Mouse (Mus musculus) layer of hippocampus, adult 9-10 months (tissue): ENCODE data around the gene Myrip.

ENCODE experiments used
- DNase-seq: peaks from one replicate; pipeline ENCODE4 v3.0.0; 2022; ENCODE audit warnings: low spot score

Gene Myrip

GRCm38 (mm10) chr9:120338172-120338571, 36.9 kb downstream of the Myrip start:
- DNase-seq, result no peak

GRCm38 (mm10) chr9:120339975-120340695, 38.8 kb downstream of the Myrip start:
- DNase-seq, result no peak

- DNase-seq, result no peak
Measured at GRCm38 (mm10) chr9:120343123-120343790, 41.9 kb downstream of the Myrip start.

GRCm38 (mm10) chr9:120345651-120346151, 44.4 kb downstream of the Myrip start:
- no peak for DNase-seq

- peak; percentile 52 for DNase-seq
Measured at GRCm38 (mm10) chr9:120349145-120349544, 47.8 kb downstream of the Myrip start.

- DNase-seq, result no peak
Measured at GRCm38 (mm10) chr9:120350346-120350745, 49.0 kb downstream of the Myrip start.

- no peak for DNase-seq
Measured at GRCm38 (mm10) chr9:120351061-120351460, 49.7 kb downstream of the Myrip start.

GRCm38 (mm10) chr9:120351474-120351873, 50.2 kb downstream of the Myrip start:
- no peak for DNase-seq

GRCm38 (mm10) chr9:120353036-120353435, 51.7 kb downstream of the Myrip start:
- DNase-seq, result no peak

- no peak for DNase-seq
Measured at GRCm38 (mm10) chr9:120353967-120354366, 52.7 kb downstream of the Myrip start.

GRCm38 (mm10) chr9:120354550-120355345, 53.4 kb downstream of the Myrip start:
- DNase-seq, result no peak

- DNase-seq, result no peak
Measured at GRCm38 (mm10) chr9:120356490-120356889, 55.2 kb downstream of the Myrip start.

- DNase-seq, result no peak
Measured at GRCm38 (mm10) chr9:120358060-120358459, 56.7 kb downstream of the Myrip start.

- no peak for DNase-seq
Measured at GRCm38 (mm10) chr9:120360397-120361177, 59.3 kb downstream of the Myrip start.

GRCm38 (mm10) chr9:120361656-120362055, 60.3 kb downstream of the Myrip start:
- no peak for DNase-seq

GRCm38 (mm10) chr9:120362684-120363083, 61.4 kb downstream of the Myrip start:
- no peak for DNase-seq

- DNase-seq, result no peak
Measured at GRCm38 (mm10) chr9:120364653-120365283, 63.5 kb downstream of the Myrip start.

- no peak for DNase-seq
Measured at GRCm38 (mm10) chr9:120367526-120367925, 66.2 kb downstream of the Myrip start.

- no peak for DNase-seq
Measured at GRCm38 (mm10) chr9:120371633-120372032, 70.3 kb downstream of the Myrip start.

GRCm38 (mm10) chr9:120372347-120372746, 71.0 kb downstream of the Myrip start:
- no peak for DNase-seq

- no peak for DNase-seq
Measured at GRCm38 (mm10) chr9:120377726-120378125, 76.4 kb downstream of the Myrip start.
